Mouse (Mus musculus) spleen, adult 12 weeks (tissue): ENCODE measurements around the gene Slc7a5.

Experiments
- DNase-seq: peaks from one replicate; pipeline ENCODE4 v3.0.0; 2022; ENCODE audit warnings: low spot score

Gene Slc7a5

DNA sequence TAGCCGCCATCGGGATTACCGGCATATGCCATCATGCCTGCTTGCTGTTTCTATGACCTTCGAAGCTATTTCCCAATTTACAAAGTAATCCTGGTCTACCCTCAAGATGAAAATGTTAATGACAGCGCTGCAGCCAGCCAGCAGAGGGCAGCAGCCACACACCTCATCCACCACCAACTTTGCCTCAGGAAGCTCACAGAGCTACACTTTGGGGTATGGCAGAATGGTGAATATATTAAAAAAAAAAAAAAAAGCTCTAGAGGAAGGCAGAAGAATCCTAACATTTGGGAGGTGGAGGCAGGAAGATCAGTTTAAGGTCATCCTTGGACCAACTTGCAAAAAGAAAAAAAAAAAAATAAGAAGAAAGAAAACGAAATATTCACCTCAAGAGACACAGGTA, 57.5 kb downstream of the Slc7a5 start:
- DNase-seq, result peak; percentile 56

DNA sequence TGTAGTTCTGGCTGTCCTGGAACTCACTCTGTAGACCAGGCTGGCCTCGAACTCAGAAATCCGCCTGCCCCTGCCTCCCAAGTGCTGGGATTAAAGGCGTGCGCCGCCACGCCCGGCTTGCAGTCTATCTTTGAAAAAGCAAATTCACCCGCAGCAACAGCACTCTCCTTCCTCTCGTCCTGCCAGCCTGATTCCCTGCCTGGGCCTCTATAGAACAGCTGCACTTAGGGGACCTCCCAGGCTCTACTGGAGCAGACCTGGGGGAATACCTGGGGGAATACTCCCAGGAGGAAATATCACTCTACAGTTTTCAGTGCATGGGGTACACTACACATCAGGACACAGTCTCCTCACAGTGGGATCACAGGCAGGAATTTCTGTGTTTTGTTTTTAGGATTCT, 58.2 kb downstream of the Slc7a5 start:
- no peak for DNase-seq

DNA sequence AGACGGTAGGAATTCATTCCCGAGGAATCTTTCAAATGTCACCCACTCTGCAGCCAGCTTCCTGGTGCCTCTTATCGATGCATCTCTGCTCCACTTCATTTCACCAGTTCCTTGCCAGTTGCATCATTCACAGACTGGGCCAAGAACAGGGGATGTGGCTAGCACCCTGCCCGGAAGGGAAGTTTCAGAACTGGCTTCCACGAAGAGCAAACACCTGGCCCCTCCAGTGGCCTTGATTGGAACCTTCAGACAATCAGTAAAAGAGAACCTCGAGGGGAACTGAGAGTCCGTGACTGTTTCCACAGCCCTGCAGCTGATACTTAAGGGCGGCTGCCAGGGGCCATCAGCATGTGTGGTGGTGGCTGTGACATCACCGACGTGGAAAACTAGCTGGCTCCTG, 59.0 kb downstream of the Slc7a5 start:
- no peak for DNase-seq

- no peak for DNase-seq
Observed at GRCm38 (mm10) chr8:121847987-121848386, 59.5 kb downstream of the Slc7a5 start.

- no peak for DNase-seq
Observed at GRCm38 (mm10) chr8:121847261-121847822, 60.2 kb downstream of the Slc7a5 start.

DNA sequence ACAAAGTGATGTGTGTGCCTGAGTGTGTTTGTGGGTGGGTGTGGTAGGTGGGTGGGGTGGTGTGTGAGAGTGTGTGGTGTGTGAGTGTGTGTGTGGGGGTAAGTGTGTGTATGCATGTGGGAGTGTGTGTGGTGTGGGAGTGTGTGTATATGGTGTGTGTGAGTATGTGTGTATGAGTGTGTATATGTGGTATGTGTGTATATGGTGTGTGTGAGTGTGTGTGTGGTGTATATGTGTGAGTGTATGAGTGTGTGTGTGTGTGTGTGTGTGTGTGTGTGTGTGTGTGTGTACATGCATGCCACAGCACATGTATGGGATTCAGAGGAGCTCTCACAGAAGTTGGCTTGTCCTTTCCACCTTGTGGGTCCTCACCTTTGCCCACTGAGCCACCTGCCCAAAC, 60.7 kb downstream of the Slc7a5 start:
- DNase-seq, result no peak

GRCm38 (mm10) chr8:121844765-121845164, 62.7 kb downstream of the Slc7a5 start:
- DNase-seq, result no peak

GRCm38 (mm10) chr8:121843184-121843733, 64.2 kb downstream of the Slc7a5 start:
- no peak for DNase-seq

DNA sequence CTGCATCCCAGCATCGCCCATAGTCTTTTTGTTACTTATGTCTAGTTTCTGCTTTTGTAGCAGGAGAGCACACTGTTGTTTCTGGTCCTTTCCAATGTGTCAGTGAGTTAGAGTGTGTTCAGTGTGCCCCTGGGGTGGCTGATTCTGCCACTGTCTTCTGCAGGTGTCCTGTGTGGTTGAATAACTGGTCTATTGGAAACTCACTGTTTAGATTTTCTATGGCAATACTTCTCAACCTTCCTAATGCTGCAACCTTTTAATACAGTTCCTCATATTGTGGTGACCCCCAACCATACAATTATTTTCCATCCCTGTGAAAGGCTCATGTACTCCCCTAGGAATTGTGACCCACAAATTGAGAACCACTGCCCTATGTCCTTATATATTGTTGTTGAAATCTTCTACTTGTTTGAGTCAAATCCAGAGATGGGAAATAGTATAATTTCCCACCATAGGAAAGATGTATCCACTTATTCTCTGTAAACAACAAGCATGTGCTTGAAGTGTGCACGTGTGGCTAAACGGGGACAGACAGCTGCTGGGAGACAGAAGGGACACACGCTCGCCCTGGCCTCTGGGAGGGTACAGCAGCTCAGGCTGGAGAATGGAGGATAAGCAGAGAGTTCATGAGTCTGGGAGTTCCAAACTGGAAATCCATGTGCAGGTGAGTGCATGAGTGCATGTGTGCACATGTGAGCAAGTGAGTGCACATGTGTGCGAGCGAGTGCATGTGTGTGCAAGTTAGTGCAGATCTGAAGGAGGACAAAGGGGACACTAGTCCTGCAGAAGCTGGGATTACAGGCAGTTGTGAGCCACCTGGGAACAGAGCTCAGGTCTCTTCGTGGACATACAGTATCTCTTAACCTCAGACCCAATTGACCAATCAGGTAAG, 65.2 kb downstream of the Slc7a5 start:
- DNase-seq, result no peak

GRCm38 (mm10) chr8:121841242-121841641, 66.3 kb downstream of the Slc7a5 start:
- DNase-seq, result no peak

DNA sequence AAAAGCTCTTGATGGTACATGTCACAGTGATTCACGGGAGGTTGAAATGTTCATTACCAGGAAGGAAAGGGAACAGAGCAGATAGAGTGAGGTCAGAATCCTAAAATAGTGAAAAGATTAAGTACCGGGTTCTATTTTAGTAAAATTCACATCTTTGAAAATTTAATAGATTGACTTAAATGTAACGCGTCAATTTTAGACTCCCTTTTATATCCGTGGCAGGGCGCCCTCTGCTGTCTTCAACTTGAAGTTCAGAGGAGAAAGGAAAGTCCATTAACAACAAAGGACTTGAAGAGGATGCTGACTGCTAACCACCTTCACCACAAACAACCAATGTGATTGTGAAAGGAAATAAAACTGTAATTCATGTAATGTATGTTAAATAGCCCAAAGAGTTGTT, 75.0 kb downstream of the Slc7a5 start:
- DNase-seq, result peak; percentile 63

DNA sequence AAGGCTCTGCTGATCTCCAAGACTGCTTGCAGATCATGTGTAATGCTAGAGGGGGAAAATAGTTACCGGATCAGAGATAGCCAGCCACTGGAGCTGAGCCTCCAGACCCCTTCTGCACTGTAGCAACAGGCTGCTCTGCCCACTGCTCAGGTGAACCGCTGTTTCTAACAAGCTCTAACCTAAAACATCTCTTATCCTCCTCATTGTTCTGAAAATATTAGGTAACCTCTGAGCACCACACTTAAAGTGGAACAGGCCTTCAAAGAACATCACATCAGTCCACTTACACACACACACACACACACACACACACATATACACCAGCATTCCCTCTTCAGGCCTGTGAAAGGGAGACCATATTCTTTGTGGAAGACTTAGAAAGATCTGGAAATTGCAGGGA, 75.4 kb downstream of the Slc7a5 start:
- no peak for DNase-seq
